Mouse (Mus musculus): ENCODE measurements around the gene Zfp831.

Gene Zfp831

DNA sequence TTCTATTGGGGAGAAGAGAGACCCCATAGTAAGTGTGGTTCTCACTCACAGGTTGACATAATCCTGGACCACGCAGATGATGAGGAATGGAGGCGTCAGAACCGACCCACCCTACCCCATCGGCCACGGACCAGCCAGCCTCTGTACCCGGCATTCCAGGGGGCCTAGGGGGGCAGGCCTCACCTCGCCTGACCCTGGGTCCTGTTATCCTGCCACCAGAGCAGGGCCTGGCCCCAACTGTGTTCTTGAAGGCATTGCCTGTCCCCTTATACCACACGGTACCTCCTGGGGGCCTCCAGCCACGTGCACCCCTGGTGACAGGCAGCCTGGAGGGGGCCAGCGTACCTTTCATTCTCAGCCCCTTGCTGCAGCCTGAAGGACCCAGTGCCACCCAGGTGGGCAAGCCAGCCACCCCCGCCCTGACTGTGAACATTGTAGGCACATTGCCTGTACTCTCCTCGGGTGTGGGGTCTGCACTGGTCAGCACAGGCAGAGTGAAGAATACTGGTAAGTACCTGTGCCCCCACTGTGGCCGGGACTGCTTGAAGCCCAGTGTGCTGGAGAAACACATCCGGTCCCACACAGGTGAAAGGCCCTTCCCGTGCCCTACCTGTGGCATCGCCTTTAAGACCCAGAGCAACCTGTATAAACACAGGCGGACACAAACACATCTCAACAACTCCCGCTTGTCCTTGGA, at the start of gene Zfp831:
Gene Zfp831, plus strand, starts transcription at position 87 of the 697 bp plus-strand sequence.
- no peak for DNase-seq

DNA sequence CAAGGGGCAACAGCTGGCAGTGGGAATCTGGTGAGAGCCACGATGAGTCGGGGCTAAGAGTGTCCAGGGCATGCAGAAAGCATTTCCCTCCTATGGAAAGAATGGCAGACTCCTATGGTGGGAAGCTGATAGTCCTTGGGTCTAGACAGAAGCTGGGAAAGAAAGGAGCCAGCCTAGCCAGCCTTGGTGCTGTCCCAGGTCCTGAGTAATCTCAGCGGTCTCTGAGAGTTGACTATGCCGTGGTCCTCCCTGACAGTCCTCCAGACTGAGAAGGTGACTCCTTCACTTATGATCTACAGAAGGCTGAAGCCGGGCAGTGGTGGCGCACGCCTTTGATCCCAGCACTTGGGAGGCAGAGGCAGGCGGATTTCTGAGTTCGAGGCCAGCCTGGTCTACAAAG, 48.4 kb upstream of the Zfp831 start:
- no peak for DNase-seq

DNA sequence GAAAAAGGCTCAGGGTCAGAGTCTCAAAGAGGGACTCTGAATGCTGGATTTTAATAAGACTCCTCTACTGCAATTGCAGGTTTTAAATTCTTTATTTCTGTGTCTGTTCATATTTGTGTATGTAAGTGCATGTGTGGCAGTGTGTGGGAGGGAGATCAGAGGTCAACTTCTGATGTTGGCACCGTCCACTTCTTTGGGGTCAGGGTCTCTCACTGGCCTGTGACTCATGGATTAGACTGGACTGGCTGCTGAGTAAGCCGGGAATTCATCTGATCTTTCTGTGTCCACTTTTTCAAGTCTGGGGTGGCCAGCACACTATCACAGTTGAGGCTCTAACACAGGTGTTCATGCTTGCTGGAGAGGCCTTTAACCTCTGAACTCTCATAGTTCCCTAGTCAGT, 47.7 kb upstream of the Zfp831 start:
- no peak for DNase-seq

DNA sequence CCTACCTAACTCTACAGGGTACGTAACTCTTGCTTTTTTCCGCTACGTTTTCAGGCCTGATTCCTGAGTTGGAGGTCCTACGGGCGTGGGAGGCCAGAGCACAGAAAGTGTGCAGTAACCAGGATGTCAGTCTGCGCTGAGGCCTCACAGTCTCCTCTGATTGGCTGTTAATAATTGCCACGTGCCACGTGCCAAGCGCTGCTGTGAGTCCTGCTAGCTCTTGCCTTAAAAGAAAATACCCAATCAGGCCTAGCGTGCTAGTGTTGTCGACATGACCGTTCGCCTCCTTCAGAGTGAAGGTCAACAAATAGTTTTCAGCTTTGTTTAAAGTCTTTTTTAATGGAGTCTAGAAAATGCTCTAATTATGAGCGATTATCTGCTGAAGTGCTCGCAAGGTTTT, 46.9 kb upstream of the Zfp831 start:
- no peak for DNase-seq

DNA sequence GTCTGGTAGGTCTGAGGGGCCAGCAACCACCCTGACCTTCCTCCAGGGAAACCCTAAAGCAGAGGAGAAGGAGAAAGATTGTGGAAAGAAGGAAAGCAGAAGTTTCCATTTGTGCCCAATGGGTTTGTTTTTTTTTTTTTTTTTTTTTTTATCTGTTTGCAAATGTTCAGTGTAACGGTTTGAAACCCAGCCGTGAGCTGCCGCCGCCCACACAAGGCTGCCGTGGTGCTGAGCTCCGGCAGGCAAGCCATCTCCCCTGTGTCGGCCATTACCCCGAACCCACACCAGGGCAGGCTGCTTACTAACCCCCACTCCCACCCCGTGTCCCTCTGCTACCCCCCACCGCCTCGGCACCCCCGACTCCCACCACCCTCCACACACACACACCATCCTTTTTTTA, 44.9 kb upstream of the Zfp831 start:
- DNase-seq = peak in 1 of 2 experiments; percentile 17

DNA sequence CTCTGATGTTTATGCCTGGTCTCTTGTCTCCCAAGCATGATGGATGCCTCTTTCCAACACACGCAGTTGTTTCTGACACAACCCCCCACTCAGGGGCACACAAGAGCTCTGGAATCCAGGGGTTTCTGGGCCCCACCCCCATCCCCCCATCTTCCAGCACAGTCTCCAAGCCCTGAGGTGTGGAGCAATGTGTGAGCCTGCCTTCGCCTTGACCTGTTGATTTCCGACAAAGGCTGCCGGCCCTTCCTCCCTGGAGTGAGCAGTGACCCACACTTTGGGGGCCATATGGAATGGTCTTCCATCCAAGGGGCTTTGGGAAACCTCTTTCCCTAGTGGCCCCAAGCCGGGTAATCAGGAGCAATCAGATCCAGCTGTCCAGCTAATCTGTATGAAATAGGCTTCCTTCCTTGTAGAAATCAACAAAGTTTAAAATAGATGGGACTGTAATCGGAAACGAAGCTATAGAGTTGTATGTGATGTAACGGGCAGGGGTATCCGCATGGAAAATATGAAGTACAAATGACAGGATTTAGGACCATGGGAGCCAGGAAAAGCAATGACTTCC, 44.2 kb upstream of the Zfp831 start:
- no peak for DNase-seq

DNA sequence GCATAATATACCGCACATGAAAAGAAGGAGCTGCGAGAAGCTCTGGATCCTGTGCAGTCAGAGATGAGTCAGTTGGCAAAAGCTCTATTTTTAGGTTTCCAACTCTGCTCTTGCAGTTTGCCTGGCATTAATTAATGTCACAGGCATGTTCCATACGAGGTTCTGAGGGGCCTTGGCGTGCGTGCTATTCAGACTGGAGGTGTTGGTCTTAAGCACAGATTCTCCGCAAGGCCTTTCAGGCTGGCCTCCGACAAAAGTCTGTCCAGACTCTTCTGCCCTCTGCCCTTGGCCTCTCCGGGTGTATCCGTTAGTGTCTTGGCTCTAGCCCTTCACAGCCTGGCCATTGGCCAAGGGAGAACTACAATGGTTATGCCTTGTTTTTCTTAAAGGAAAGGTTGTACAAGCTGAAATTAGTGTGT, 43.5 kb upstream of the Zfp831 start:
- no peak for DNase-seq

DNA sequence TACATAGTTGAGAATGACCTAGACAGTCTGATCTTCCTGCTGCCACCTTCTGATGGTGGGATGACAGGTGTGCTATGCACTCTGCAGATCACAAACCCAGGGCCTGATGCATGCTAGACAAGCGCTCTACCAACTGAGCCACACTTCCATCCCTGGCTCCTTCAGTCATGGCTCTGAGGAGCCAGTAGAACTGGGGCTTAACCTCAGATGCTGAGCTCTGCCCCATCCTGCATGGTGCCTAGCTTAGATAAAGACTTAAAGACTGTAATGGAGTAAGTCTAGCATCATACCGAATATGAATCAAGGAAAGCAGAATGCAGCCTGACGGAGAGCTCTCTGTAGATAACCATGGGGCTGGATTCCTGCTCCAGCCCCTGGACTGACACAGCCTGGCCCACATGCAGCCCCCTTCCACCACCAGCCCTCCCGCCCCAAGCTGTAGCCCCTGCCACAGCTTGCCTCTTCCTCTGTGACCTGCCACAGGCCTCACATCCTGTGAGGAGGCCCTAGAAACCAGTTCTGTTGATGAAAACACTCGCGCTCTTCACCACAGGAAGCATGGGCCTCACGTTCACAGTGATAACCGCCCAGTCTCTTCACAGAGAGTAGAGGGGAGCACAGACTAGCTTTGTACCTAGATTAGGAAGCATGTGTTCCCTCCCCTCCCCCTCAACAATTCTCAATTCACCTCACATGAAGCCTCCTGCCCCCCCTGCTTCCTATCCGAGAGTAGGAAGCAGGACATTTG, 41.2 kb upstream of the Zfp831 start:
- DNase-seq = peak; percentile 52 to 53

DNA sequence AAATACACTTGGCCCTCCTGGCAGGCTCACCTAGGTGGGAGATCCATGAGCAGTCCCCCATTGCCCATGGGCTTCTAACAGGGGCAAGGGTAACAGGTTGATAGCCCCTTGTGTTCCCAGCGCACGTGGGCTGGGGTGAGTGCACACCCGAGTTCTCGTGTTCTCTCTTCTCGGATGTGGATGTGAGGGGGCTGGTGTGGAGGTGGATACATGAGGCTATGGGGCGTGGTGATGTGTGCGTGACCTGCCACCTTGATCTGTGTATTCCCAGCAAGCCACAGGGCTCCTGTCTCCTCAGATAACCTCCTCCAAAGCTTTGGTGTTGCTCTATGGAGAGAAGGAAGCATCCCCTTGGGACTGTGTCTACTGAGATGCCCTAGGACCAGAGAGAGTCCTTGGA, 40.0 kb upstream of the Zfp831 start:
- no peak for DNase-seq

DNA sequence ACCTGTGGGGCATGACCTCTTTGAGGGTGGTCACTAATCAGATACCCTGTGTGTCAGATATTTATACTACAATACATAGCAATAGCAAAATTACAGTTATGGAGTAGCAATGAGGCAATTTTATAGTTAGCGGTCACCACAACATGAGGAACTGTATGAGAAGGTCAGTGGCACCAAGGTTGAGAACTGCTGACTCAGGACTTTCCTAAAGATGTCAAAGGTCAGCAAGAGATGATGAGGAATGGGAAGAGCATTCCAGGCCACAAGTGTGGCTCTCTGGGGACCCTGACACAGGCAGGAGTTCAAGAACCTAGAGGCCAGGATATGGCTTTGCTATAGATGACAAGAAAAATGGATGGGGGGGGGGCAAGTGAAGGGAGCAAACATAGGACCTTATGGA, 38.3 kb upstream of the Zfp831 start:
- no peak for DNase-seq

DNA sequence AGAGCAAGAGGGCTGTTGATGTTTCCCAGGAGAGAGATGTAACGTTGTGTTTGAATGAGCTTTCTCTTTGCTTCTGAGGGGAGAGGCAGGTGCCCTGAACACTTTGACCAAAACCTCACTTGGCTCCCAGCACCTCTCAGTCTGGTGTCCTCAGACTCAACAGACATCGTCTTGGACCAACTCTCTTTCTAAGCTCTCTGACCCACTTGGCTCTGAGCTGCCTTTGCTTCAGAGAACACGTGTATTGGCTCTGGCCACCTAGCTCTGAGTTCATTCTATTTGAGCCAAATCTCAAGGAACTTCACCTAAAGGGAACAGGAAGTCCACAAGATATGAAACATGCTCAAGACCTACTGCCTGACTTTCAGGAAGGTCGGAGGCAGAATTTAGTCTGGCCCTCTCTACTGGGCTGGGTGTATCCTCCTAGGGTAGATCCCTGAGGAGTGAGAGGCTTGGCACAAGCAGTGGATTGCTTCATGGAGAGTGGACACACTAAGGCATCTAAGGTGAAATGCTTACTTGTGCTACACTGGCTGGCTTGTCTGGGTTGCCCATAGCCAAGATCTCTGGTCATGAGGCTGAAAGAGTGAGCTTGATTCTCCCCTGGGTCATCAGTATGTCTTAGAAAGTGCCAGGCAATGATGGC, 37.8 kb upstream of the Zfp831 start:
- DNase-seq = no peak

DNA sequence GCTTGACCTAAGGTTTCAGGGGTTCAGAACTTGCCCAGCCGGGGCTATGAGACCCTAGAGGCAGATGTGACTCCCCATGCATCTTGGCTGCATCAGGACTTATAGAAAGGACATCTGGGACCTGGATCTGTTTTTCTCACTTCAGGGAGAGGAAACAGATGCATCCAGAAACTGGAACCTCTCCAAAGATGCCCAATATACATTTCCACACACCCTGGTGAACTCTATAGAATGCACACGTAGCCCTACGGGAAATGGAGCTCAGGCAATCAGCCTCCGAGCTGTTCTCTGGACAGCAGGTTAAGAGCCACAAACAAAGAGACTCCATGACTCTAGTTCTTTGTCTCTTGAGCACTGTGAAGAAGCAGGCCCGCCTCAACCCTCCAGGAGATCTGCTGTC, 37.0 kb upstream of the Zfp831 start:
- DNase-seq = no peak

DNA sequence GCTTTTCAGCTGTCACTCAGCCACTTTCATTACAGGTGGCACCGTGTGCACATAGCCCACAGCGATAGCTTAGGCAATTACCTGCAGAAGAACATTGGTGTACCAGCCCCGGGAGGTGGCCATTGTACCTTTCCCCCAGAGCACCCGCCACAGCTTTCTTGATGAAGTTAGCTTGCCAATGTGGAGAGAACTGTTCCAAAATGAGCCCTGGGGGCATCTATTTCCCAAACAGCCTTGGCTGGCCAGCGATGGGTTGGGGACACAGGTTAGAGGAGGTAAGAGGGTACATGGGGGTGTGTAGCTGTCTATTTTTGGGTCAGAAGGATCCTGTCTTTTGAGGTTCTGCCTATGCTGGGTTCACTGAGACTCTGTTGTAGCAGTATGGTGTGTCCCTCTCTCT, 33.4 kb upstream of the Zfp831 start:
- no peak for DNase-seq

DNA sequence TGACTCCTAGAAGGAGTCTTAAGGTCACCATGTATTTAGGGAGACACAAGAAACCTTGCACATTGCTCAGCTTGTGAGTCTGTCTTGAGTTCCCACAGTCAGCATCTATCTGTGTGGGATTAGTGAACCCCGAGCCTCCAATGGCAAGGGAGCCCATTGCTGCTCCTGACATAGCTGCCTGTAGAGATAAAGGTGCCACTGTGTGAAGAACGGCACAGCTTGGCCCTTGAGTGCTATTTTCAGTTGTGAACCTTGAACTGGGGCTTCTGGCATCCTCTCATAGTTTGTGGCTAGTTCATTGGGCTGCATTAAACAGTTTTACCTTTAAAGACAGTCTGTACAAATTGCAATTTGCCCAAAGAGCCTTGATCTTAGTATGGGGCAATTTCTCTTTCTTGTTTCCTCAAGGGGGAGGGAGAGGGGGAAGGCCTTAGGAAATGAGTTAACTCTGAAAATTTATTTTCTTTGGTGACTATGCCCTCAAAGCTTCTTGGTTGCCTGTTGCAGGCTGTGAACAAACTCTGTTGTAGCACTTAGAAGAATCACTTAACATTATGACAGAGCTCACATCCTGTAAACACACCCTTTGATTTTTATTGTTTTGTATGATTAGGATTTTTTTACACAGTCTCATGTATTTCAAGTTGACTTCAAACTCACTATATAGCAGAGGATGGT, 30.8 kb upstream of the Zfp831 start:
- no peak for DNase-seq

DNA sequence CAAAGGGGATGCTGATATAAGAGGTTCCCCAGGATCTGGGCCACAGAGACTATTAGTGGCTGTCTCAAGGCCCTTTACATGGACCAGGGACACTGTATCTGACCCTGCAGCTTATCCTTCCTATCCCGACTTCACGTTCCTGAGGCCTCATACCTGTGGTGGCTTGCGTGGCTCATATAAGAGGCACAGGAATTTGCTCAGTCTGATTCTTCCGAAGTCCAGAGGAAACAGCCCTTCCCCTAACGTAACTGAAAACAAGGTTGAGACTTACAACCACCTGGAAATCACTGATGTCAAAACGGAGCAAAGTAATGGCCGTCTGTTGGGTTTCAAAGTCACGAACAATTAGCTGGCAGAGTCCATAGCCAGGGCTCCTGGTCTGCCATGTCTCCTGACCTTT, 30.1 kb upstream of the Zfp831 start:
- DNase-seq = no peak

DNA sequence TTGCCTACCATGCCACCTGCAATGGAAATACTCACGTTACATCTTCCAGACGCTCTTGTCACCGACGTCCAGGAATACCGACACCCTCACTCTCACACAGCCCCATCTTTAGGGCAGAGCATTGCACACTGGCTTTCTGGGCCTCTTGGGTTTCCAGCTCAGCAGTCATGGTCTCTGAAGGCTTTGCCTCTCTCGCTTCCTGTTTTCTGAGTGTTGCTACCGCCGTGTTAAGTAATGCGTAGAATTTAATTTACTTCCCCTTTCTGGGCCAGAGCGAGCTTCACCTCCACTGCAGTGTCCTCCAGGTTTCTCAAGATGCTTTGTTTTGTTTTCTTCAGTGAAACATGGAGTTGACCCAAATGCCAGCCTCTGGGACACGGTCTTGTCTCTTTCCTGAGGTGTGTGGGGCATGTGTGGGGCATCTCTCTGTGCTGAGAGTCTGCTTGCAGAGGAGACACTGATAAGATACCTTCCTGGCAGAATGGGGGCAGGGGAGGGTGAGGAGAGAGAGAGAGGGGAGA, 29.4 kb upstream of the Zfp831 start:
- peak; percentile 51 to 60 for DNase-seq

DNA sequence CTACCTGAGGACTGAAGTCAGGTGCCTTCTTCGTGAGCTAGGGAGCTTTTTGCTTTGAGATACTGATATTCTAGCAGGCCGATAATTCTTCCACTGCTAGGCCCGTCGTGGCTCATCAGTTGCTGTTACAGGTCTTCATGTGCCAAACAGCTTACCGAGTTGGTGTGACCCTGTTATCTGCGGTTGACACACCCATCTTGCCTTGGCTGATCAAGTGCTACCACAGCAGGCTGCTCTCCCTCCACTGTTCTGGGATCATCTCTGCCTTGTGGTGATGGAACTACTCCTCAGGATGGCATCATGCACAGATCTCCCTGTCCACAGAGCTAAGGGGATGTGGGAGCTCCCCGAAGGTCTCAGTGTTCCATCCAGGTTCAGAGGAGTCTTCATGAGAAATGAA, 21.5 kb upstream of the Zfp831 start:
- DNase-seq = no peak

DNA sequence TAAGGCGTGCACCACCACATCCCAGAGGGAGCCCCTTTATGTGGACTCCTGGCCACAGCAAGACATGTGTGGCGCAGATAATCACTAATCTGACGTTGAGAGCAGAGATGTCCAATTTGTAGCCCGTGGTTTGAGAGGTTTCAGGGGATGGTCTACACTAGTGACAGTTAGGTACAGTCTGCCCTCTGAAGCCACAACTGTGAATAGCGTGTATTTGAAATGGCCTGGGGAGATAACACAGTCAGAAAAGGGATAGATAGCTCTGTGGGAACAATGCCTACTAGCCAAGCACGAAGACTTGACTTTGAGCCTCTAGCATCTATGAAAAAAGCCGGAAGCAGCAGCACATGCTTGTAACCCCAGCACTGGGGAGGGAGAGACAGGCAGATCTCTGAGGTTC, 18.9 kb upstream of the Zfp831 start:
- no peak for DNase-seq

DNA sequence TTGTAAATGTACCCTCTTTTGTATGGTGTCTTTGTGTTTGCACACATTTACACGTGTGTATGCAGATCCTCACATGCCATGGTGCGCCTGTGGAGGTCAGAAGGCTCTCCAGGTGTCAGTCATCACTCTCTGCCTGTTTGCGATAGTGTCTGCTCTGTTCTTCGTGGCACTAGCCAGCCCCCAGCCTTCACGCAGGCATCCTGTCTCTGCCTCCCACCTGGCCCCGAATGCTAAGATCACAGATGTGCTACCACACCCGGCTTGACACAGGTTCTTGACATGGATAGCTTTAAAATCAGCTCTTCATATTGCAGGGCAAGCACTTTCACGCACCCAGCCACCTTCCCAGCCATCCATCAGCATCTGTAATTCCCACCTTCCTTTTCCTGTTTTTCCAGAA, 16.3 kb upstream of the Zfp831 start:
- no peak for DNase-seq

DNA sequence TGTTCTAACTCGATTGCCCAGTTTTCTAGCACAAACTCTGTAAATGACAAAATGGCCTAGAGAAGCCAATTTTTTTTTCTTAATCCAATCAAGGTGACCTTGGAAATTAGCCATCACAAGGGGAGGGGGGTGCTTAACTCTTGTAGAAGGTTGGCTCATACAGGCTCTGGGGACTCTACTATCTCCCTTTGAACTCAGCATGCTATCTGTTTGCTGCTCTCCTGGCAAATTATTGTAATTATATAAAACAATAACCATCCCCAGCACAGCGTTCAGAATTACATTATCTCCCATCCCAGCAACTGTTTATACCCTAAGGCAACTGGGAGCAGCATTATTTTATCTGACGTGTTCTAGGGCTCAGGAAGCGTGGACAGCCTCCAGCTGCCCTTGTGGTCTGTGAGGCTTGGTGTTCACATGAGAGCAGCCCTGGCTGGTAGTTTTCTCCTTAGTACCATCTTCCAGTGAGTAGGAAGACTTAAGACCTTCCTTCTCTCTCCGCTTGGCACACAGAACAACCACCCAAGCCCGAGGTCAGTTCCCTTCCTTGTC, 14.0 kb upstream of the Zfp831 start:
- DNase-seq = no peak

DNA sequence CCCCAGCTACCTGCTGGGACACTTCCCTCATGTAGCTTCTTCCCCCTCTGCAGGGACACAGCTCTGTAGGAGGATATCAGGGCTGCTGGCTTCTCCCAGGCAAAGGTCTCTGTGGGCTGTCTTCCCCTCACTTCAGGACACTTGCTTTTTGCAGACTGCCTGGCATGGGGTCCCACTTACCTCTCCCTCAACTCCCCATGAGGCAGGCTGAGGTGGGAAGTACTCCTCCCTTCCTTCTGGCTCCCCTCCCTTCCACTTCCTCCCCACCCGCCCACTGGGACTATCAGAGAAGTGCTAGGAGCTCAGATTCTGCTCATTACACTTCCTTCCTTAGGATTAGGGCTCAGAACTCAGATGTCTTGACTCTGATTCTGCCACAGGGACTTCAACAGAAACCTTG, 6.6 kb upstream of the Zfp831 start:
- no peak for DNase-seq

DNA sequence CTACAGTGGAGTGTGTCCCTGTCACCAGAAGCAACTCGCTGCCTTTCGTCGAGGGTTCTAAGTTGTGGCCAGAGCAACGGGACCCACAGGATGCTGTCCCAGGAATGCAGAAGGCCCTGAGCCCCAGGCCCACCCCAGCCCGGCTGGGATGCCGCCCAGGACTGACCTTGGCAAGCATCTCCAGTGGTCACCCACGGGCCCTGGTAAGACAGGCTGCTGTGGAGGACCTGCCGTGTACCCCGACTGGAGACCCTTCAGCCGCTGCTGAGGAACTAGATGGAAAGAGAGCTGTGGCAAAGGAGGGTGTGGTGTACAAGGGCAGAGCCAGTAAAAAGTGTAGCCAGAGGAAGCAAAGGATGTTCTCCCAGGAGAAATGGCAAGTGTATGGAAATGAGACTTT, 1.6 kb downstream of the Zfp831 start:
- no peak for DNase-seq

DNA sequence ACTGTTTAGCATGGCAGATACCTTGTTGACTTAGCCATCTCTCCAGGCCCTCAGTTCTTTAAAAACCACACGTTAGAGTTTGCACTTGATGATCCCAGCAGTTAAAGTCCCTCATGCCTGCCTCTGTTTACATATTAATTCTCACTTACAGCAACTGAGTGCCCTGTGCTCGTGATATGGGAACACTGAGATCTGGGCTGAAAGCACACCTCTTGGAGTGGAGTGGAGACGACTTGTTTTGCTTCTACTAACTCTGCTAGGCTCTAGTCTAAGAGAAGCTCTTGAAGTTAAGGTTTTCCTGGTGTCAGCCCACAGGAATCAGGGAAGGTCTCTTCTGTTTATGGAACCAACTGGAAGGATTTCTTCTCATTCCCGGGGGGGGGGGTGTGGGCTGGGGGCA, 9.5 kb downstream of the Zfp831 start:
- no peak for DNase-seq

All from spleen, adult 18-20 months (tissue).